Mouse (Mus musculus): ENCODE results near the gene Mdm2. TPM values are rescaled to one million over a fixed set of nuclear protein-coding genes. Genes with fewer than 3 reads are reported as not detected.

The Mdm2 gene
- polyA plus RNA-seq, 1 experiment, result 22.9 TPM

DNA sequence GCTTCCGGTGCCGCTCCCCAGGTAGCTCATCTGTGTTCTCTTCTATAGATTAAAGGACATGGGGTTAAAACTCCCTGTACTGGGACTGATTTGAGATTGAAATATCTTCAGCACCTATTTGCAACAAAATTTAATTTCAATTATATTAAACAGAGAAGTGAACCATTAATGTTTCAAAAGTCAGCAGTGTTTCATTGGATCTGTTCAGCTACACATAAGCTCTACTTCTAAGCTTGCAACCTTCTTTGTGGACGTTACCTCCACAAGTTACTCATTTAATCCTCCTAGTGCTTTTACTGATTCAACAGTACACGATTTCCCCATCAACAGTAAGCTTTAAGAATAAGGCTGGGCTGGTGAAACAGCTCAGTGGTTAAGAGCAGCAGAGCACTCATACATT lies 15.5 kb downstream of the Mdm2 start:
- TF ChIP-seq POLR2A (IDR thresholded peaks at IDR 0.05; ENCODE audit: low read depth, low read length) (no peak), CTCF (conservative IDR thresholded peaks at IDR 0.05; ENCODE audit: insufficient read depth, insufficient read length, low read depth, low read length) (no peak)
- 86% methylated on average over 4 of the region's 4 CpGs for WGBS
- Histone ChIP-seq H3K27ac (ENCODE audit: insufficient read depth, low read depth, low read length) (no peak overlapping the region), H3K27me3 (replicated peaks; ENCODE audit: control insufficient read depth, insufficient read depth, low read length) (no peaks in the 10 kb centered on the region), H3K4me3 (ENCODE audit: insufficient read depth, low read depth, low read length) (no peak overlapping the region), H3K36me3 (ENCODE audit: control insufficient read depth, insufficient read depth, low read length) (peaks cover 38% of the 10 kb centered on the region), H3K4me1 (ENCODE audit: control insufficient read depth, insufficient read depth, low read length) (no peaks in the 10 kb centered on the region)
- DNase-seq, result no peak

- TF ChIP-seq POLR2A (IDR thresholded peaks at IDR 0.05; ENCODE audit: low read depth, low read length) (no peak), CTCF (conservative IDR thresholded peaks at IDR 0.05; ENCODE audit: insufficient read depth, insufficient read length, low read depth, low read length) (no peak)
- Histone ChIP-seq H3K27ac (ENCODE audit: insufficient read depth, low read depth, low read length) (no peak overlapping the region), H3K4me3 (ENCODE audit: insufficient read depth, low read depth, low read length) (no peak overlapping the region), H3K4me1 (ENCODE audit: control insufficient read depth, insufficient read depth, low read length) (no peaks in the 10 kb centered on the region), H3K36me3 (ENCODE audit: control insufficient read depth, insufficient read depth, low read length) (peaks cover 33% of the 10 kb centered on the region), H3K27me3 (replicated peaks; ENCODE audit: control insufficient read depth, insufficient read depth, low read length) (no peaks in the 10 kb centered on the region)
- DNase-seq, result no peak
- 94% methylated on average over 6 of the region's 6 CpGs for WGBS
Observed at GRCm38 (mm10) chr10:117694255-117694953, 16.2 kb downstream of the Mdm2 start.

- Histone ChIP-seq H3K27ac (ENCODE audit: insufficient read depth, low read depth, low read length) (no peak overlapping the region), H3K36me3 (ENCODE audit: control insufficient read depth, insufficient read depth, low read length) (peaks cover 29% of the 10 kb centered on the region), H3K27me3 (replicated peaks; ENCODE audit: control insufficient read depth, insufficient read depth, low read length) (no peaks in the 10 kb centered on the region), H3K4me1 (ENCODE audit: control insufficient read depth, insufficient read depth, low read length) (no peaks in the 10 kb centered on the region), H3K4me3 (ENCODE audit: insufficient read depth, low read depth, low read length) (no peak overlapping the region)
- DNase-seq, result no peak
- 94% methylated on average over 5 of the region's 5 CpGs for WGBS
- TF ChIP-seq CTCF (conservative IDR thresholded peaks at IDR 0.05; ENCODE audit: insufficient read depth, insufficient read length, low read depth, low read length), result no peak
- TF ChIP-seq POLR2A (IDR thresholded peaks at IDR 0.05; ENCODE audit: low read depth, low read length), result no peak
Observed at GRCm38 (mm10) chr10:117692953-117693352, 17.6 kb downstream of the Mdm2 start.

DNA sequence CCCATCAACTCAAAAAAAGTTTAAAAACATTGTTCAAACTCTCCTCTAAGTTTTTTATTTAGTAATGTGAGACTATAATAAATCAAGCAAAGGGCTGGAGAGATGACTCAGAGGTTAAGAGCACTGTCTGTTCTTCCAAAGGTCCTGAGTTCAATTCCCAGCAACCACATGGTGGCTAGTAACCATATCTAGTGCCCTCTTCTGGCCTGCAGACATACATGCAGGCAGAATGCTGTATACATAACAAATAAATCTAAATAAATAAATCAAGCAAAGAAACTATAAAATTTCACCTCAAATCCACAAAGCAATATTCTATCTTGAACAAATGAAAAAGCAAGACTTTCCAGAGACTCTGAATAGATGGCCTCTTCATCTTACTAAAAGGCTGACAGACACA lies 18.4 kb downstream of the Mdm2 start:
- no peak for DNase-seq
- H3K36me3 ChIP-seq (ENCODE audit: control insufficient read depth, insufficient read depth, low read length), result peaks cover 28% of the 10 kb centered on the region

GRCm38 (mm10) chr10:117691389-117691968 lies 19.1 kb downstream of the Mdm2 start:
- no peak overlapping the region for H3K27ac ChIP-seq (ENCODE audit: insufficient read depth, low read depth, low read length)
- no peak overlapping the region for H3K4me3 ChIP-seq (ENCODE audit: insufficient read depth, low read depth, low read length)
- no peaks in the 10 kb centered on the region for H3K4me1 ChIP-seq (ENCODE audit: control insufficient read depth, insufficient read depth, low read length)
- peaks cover 27% of the 10 kb centered on the region for H3K36me3 ChIP-seq (ENCODE audit: control insufficient read depth, insufficient read depth, low read length)
- no peak for TF ChIP-seq POLR2A (IDR thresholded peaks at IDR 0.05; ENCODE audit: low read depth, low read length)
- TF ChIP-seq CTCF (conservative IDR thresholded peaks at IDR 0.05; ENCODE audit: insufficient read depth, insufficient read length, low read depth, low read length), result no peak
- no peak for DNase-seq
- WGBS, result 90% methylated on average over 10 of the region's 10 CpGs
- no peaks in the 10 kb centered on the region for H3K27me3 ChIP-seq (replicated peaks; ENCODE audit: control insufficient read depth, insufficient read depth, low read length)

More for the DNA sequence above, 18.4 kb downstream of the Mdm2 start:
- Histone ChIP-seq H3K27ac (ENCODE audit: insufficient read depth, low read depth, low read length) (no peak overlapping the region), H3K4me1 (ENCODE audit: control insufficient read depth, insufficient read depth, low read length) (no peaks in the 10 kb centered on the region), H3K4me3 (ENCODE audit: insufficient read depth, low read depth, low read length) (no peak overlapping the region), H3K27me3 (replicated peaks; ENCODE audit: control insufficient read depth, insufficient read depth, low read length) (no peaks in the 10 kb centered on the region)
- TF ChIP-seq CTCF (conservative IDR thresholded peaks at IDR 0.05; ENCODE audit: insufficient read depth, insufficient read length, low read depth, low read length), result no peak
- no peak for TF ChIP-seq POLR2A (IDR thresholded peaks at IDR 0.05; ENCODE audit: low read depth, low read length)

- H3K27ac ChIP-seq (ENCODE audit: insufficient read depth, low read depth, low read length), result no peak overlapping the region
- H3K27me3 ChIP-seq (replicated peaks; ENCODE audit: control insufficient read depth, insufficient read depth, low read length), result no peaks in the 10 kb centered on the region
- no peaks in the 10 kb centered on the region for H3K4me1 ChIP-seq (ENCODE audit: control insufficient read depth, insufficient read depth, low read length)
- H3K4me3 ChIP-seq (ENCODE audit: insufficient read depth, low read depth, low read length), result no peak overlapping the region
- peaks cover 24% of the 10 kb centered on the region for H3K36me3 ChIP-seq (ENCODE audit: control insufficient read depth, insufficient read depth, low read length)
- DNase-seq, result no peak
- no peak for TF ChIP-seq POLR2A (IDR thresholded peaks at IDR 0.05; ENCODE audit: low read depth, low read length)
- TF ChIP-seq CTCF (conservative IDR thresholded peaks at IDR 0.05; ENCODE audit: insufficient read depth, insufficient read length, low read depth, low read length), result no peak
- WGBS, result 85% methylated on average over 3 of the region's 3 CpGs
Observed at GRCm38 (mm10) chr10:117690770-117691296, 19.7 kb downstream of the Mdm2 start.

- Histone ChIP-seq H3K27ac (ENCODE audit: insufficient read depth, low read depth, low read length) (no peak overlapping the region), H3K4me1 (ENCODE audit: control insufficient read depth, insufficient read depth, low read length) (no peaks in the 10 kb centered on the region), H3K4me3 (ENCODE audit: insufficient read depth, low read depth, low read length) (no peak overlapping the region), H3K27me3 (replicated peaks; ENCODE audit: control insufficient read depth, insufficient read depth, low read length) (no peaks in the 10 kb centered on the region), H3K36me3 (ENCODE audit: control insufficient read depth, insufficient read depth, low read length) (peaks cover 21% of the 10 kb centered on the region)
- DNase-seq, result no peak
- WGBS, result 88% methylated on average over 2 of the region's 2 CpGs
- no peak for TF ChIP-seq POLR2A (IDR thresholded peaks at IDR 0.05; ENCODE audit: low read depth, low read length)
- no peak for TF ChIP-seq CTCF (conservative IDR thresholded peaks at IDR 0.05; ENCODE audit: insufficient read depth, insufficient read length, low read depth, low read length)
Observed at GRCm38 (mm10) chr10:117690101-117690352, 20.5 kb downstream of the Mdm2 start.
